Mouse (Mus musculus) cerebellum, postnatal 14 days (tissue): ENCODE measurements at regions not wholly inside any gene's neighbourhood (a gene's known extent, or its start where the extent isn't known, plus 50 kb on each side); places are given as distances from the start of the nearest gene placed in this dataset.
A peak's percentile ranks its signal among the peaks of the same experiment; 100 is the strongest.

ENCODE experiments used
- DNase-seq, 2 experiments: peaks; one replicate each; pipeline ENCODE4 v3.0.0; 2021; ENCODE audit warnings: mixed read lengths in 2 of 2

DNA sequence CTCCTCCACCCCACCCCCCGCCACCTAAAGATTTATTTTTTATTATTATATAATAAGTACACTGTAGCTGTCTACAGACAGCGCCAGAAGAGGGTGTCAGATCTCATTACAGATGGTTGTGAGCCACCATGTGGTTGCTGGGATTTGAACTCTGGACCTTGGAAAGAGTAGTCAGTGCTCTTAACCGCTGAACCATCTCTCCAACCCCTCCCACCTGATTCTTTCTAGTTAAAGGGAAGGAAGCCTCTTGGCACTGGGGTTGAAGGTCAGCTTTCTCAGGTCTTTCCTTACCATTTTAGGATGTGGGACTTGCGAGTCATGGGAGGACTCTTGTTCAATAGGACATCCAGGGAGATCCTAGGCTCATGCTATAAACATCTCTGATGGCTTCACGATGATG, 54.7 kb downstream of the Hes1 start:
- DNase-seq = no peak

DNA sequence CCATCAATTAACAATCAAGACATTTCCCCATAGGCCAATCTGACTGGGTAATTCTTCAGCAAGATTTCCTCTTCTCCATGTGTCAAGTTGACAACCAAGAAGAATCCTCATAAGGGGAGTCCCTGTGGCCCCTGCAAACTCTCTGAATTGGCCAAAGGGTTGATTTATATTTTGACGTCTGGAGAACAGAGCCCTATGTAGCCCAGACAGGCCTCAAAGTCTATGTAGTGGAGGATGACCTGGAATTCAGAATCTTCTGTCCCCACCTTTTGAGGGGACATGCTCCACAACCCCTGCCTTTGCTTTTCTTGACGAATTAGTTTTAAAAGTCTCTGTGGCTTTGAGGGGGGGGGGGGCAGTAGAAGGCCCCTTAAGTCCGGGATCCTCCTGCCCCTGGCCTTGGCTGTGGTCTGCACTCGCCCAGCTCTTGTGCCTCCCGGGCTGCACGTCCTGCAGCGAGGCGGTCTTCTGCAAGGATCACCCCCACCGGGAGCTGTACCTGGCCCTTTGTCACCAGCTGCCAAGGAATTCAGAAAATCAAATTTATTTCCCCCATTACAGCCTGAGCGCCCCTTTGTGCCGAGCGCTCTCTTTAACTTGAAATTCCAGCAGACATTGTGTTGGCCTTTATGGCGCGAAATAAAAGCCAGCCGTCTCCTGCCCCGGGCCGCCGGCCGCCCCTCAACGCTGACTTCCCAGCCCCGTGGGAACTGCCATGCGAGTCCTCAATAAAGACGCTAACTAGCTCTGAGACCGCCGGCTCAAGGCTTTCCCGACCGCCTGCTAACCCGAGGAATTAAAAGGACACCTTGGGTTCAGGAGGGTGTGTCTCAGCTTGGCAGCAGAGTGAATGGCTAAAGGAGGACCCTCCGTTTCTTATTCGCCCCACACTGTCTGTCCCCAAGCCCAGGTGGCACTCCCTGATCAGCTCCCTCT, 56.4 kb downstream of the Hes1 start:
- no peak for DNase-seq

DNA sequence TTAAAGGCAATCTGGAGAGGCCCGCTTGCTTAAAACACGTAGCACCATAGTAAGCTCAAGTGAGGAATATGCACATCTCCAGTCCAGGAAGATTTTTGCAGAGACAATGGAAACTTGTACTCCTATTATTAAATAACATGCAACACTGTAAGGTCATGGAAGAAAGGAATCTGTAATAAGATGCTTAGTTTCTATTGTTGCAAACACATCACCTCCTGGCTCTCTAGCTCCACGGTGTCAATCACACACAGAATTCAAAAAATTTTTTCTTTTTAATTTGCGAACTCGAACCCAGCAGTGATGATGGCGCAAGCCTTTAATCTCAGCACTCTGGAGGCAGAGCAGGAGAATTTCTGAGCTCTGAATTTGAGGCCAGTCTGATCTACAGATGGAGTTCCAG, 57.4 kb downstream of the Hes1 start:
- no peak for DNase-seq

DNA sequence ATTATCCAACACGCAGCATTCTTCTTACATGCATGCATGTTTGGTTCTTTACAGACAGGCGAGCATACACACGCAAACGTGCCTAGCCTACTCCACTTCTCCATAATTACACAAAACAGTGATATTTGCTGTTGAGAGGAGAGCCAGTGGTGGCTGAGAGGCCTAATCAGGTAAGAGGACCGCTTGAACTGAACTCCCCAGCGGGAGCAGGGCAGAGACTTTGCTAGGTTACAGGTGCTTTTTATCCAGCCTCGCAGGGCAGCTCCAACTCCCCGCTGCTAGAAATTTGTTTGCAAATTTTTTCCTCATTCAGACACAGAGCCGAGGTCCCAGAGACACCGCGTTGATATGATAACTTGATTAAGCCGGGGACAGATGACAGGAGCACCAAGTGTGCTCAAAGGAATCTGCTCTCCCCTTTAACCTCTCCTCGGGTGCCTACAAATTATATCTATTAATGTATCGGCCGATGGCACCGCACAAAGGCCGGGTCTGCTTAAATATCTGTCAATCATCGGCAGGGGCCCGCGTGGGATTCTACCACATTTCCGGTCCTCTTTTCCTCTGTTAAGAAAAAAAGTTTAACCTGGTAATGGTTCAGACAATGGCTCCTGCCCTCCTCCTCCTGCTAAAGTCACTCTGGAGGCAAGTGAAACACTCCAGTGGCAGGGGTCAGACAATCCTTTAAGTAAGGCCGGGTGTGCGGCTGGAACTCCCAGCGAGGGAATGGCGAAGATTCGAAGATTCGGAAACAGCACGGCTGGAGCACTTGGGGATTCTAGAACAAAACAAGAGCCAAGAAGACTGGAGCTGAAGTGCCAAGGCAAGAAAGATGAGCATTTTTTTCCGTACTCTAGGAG, 58.3 kb downstream of the Hes1 start:
- no peak for DNase-seq

DNA sequence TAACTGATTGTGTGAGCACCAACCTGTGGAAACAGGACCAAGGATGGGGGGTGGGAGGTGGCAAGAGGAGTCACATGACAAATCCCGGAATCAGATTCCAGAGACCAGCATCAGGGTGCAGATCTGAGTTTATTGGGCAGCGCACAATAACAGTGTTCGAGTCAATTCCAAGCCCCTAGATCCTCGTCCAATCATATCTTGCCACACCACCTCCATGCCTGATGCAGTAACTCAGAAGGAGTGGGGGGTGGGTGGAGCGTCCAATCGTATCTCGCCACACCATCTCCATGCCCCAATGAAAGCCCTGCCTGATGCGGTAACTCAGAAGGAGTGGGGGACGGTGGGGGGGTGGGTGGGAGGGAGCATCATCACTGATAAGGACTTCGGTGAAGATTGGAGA, 62.8 kb downstream of the Hes1 start:
- no peak for DNase-seq

DNA sequence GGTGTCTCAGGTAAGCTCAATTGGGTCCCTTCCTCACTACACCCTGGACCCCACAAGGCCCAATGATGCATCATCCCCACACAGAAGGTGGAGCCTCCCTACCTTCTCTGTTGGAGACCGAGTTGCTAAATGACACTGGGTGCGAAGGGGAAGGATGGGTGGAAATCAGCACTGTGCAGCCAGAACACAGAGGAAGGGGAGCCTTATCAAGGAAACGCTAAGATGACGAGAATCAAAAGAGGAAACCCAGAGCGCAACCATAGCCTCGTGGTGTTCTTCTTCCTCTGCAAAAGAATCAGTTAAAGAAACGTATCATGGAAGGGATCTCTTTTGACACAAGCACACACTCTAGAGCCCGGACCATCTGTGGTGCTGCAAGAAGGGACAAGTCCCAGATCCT, 64.6 kb downstream of the Hes1 start:
- no peak for DNase-seq

DNA sequence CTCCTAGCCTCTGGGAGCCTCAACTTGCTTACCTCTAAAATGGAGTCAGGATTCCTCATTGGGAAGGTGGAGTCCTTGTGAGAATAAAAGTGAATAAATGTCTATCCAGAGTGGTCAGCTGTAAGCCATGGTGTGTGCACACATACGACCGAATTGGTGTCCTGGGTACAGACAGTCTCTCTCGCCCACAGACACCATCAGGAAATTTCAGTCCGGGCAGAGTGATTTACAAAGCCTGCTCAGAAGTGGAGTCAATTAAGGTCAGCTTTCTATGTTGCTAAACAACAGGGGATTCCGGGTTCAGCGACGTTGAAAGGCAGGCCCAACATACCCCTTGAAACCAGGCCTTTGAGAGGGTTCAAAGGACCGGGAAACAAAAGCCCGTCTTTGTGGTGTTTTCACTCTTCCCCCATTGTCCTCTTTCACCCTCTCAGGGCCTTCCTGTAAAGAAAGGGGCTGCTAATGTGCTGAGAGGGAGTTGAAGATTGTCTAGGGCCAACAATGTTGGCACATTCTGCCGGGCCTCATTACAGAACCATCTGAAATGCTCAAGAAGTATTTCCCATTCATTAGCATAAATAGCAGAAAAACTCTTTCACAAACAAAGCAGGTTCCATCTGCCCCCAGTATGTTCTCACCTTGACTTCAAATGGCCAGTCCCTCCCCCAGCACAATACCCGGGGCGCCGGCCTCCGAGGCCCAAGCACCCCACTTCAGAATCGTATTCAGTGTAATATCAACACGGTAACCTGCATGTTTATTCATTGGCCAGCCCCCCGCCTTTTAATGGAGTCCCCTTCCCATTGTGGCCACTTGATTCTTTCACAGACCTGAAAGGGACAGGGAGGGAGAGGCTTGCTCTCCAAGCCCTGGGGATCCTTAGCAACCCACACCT, 65.3 kb downstream of the Hes1 start:
- no peak for DNase-seq

DNA sequence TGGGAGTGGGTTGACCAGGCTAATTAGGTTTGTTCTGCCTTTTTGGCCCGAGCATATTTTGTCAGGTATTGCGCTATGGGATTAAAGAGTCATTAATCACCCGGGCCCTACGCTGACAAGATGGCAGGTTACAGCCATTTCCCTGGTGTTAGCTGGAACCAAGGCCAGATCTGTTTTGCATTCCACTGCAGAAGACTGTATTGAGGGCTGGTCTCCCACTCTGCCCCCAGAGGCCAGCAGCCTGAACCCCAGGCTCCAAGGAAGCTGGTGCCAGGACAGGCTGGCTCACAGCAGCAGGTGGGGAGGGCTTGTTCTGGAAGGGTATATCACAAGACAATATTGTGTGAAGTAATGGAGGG, 65.9 kb downstream of the Hes1 start:
- no peak for DNase-seq

DNA sequence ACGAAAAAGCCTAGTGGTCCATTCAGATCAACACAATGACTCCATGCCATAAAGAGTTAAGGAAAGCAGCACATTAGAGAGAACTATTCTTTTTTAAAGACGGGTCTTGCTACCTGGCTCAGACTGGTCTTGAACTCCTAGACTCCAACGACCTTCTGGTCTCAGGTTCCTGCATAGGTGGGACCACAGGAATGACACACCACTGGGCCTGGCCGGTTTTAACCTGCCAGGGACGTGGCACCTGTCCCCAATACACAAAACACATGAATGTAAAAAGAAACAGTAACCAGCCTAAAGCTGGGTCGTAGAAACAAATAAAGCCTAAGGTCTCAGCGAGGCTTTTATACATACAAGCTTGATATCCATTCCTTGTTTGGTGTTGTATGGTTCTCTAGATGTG, 67.9 kb downstream of the Hes1 start:
- DNase-seq = no peak

DNA sequence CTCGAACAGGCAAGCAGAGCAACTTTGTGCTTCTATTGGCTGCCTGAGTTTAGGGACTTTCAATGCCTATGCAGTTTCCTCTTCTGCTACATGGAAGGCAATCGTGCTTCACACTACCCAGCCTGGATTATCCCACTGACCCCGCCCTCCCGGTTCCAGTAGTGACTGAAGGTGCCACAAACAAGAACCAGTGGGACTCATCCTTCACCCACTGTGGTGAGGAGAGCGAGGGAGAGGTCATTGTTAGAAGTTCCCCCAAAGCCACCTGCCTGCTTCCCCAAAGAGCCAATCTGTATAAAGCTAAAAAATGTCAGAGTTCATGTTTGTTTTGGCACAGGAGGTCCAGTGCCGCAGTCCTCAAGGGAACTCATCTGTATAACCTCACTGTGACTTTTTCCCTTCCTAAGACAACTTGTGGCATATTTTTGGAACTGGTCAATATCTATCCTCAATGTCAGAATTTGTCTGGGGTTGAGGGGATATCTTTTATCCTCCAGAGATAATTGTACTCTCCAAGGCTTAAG, 70.5 kb downstream of the Hes1 start:
- no peak for DNase-seq

DNA sequence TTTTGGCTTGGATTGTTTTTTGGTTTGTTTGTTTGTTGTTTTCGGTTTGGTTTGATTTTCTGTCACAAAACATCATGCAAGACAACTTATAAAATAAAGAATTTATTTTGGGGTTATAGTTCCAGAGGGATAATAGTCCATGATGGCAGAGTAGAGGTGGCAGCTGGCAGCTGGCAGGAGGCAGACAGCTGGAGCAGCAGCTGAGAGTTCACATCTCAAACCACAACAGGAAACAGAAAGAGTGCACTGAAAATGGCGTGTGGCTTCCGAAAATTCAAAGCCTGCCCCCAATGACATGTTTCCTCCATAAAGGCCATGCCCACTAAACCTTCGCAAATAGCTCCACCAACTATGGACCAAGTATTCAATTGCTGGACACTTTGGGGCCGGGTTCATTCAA, 72.7 kb downstream of the Hes1 start:
- DNase-seq = no peak

DNA sequence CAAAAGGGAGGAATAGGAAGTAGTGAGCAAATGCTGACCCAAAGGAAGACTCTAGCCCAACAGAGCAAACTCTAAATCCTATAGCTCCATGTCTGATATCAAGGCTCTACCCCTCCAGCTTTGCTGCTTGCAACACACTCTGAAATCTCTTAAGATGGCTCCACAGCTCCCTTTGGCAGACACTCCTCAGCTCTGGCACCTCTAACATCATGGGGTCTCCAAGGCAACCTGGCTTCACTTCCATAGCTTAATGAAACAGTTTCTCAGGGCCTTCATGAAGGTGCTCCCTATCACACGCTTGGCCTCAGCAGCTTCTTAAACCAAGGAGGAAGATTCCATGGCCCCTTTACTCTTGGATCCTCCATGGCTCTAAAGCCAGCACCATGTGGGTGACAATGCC, 73.6 kb downstream of the Hes1 start:
- DNase-seq = peak; percentile 21 to 30

DNA sequence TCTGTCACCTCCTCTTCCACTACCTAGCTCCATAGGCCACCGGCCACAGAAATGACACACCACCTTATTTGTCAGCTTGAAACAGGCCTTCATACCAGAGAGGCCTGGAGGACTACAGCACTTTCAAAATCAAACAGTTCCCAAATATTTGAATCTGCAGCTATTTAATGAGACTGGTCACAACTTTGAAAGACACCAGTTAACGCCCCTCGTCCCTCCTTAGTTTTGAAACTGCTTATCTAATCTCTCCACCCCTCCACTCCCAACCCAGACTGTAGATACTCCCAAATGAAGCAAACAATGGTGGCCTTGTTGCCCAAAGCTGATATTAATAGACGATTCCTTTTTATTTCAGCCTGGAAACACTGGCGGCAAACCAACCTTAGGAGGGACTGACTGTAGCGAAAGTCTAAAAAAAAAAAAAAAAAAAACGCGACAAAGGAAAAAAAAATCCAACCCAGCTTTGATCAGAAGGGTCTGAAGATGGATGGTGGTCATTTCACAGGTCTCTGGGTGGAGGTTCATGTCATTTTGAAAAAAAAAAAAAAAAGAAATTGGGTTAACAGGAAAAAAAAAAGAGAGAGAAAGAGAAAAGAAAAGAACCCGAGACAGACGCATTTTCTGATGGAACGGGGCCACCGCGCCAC, 80.8 kb downstream of the Hes1 start:
- DNase-seq = no peak

DNA sequence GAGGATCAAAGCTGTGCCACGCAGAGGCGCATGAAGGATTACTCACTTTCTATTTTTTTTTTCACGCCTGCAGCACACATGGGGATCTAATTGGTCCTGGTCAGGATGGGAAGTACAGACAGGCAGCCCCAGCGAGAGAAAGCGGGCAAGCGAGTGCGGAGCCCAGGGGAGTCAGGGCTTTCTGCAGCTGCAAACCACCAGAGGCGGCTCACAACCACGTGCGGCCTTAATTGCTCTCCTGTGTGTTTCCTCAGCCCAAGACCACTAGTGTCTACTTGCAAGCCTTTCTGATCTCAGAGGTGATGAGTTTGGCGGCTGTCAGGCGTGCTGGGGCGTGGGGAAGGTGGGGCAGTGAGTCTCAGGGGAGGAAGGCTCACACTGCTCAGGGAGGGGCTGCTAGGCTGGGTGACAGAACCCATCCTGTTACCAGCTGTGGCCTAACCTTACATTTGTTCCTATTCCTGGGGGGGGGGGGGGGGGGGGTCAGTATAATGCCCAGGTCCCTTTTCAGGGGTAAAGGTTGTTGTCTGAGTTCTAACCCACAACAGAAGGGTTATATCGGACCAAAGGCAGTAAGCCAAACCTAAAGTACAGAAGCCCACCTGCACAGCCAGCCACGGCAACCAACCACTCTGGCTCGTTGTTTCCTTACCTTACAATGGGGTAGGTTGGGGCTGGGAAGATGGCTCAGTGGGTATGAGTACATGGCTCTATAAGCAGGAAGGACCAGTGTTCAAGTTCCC, 81.5 kb downstream of the Hes1 start:
- peak; percentile 14 to 21 for DNase-seq

DNA sequence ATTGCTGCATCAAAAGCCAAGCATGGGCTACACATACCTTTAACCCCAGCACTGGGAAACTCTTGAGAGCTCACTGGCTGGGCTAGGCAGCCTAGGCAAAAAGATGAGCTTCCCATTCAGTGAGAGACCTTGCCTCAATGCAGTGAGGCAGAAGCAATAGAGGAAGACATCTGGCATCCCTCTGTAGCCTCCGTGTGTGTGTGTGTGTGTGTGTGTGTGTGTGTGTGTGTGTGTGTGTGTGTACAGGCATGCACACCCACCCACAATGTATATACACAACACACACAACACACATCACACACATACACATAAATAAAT, 82.0 kb downstream of the Hes1 start:
- DNase-seq = no peak

DNA sequence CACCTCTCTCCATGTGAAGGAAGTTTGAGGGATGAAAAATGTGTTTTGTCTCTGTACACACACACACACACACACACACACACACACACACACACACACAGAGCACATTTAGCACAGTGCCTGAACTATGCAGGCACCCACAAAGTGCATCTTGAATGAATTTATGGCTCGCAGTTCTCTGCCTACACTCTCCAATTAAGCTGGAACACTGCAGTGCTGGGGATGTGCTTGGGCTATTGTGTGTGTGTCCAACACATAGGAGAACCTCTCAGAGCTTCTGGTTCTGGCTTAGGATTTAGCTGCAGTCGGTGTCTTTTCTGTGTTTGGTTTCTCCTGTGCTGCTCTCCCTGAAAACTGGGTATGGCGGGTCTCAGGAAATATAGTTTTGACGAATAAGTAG, 83.1 kb downstream of the Hes1 start:
- no peak for DNase-seq

DNA sequence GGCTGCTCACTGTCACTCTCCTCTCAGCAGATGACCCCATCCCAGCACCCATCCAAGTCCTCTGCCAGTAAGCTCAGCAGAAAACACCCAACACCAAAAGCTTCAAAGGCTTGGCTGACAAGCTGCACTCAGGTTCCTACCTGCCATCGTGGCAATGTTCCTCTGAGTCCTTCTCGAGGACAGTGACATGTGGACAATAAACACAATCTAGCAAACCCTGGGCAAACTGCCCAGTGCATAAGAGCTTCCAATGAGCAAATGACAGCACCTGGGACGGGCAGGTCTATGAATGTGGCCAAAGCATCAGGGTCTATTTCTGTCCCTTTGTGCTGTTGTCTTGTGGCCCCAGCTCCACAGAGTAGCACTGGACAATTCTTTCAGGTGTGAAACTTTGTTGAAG, 86.9 kb downstream of the Hes1 start:
- peak; percentile 74 to 79 for DNase-seq

DNA sequence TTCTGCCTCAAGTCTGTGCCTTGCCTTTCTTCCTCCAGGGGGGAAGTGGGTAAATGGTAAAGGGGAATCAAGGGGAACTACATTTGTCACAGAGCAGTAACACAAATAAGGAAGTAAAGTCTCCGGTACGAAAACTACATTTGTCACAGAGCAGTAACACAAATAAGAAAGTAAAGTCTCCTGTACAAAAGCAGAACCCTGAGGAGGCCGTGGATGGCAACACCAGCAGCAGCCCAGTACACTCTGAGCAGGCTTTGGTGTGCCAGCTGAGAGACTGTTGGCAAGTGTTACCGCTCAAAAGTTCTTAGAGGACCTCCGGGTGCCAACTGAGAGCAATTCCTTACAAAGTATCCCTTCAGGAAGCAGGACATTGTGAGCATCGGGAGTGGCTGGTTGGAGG, 90.9 kb downstream of the Hes1 start:
- no peak for DNase-seq

DNA sequence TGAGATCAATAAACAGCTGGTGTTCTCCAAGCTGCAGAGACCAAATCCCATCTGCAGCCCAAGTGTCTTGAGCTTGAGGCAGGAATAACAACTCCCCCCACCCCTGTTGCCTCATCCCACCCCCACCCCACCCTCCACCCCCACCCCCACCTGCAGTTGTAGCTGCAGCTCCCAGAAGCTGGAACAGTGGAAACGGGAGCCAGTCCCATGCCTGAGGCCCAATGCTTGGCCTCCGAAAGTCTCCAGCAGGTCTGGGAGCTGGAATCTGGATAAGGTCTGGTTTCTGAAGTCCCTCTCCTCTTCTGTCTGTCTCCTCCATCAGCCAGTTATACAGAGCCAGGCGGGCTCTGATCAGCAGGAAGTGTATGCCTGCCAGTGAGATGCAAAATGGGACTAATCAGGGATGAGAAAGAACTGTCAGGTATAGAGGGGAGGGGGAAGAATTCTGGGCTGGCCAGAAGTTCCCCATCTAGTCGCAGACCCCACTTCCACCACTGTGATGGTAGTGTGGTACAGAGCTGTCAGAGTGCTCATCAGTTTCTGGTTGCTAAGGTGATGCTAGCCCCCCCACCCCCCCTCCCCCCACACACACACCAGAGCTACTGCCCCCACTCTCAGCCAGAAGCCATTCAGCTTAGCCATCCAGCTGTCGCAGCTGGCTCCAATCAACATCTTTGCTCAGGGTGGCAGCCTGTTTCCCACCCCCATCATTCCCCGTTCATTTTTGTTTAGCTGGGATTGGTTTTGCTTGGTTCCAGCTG, 91.5 kb downstream of the Hes1 start:
- no peak for DNase-seq

DNA sequence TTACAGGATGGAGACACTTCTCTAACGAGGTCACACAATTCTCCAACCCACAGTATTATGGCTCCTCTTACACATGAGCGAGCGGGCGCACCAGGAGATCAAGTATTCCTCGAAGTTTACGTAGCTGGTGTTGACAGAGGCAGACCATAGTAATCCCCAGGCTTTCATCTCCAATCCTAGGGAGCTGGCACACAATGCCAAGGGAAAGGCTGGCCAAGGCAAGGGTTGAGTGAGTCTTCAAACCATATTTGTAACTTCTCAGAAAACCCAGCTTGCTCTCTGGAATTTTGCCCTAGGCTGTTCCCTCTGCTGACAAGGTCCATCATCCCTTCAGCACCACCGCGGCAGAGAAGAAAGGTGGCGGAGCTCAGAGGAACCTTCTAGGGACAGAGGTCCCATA, 94.0 kb downstream of the Hes1 start:
- no peak for DNase-seq

DNA sequence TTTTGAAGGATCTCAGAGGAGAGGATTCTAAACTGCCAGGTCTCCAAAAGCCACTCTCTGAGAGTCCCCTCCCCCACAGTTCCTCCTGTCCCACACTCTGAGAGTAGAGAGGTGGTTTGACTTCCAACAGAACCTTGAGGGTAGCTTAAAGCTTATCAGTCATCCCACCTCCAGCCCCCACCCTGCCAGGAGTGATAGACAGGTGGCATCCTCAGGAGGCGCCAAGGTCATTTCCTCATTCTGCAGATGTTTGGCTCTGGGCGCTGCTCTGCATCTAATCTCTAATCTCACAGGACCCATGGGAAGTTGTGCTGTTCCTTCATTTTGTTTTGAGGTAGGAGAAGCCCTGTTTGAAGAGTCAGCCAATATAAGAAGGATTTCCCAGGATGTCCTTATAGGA, 96.2 kb downstream of the Hes1 start:
- no peak for DNase-seq
